Mouse (Mus musculus): ENCODE data around the gene Ghitm.

Gene Ghitm

GRCm38 (mm10) chr14:37104747-37105146, 30.3 kb downstream of the Ghitm start:
- no peak for DNase-seq (ENCODE audit: low read depth, low spot score)

- no peak for DNase-seq (ENCODE audit: low read depth, low spot score)
Measured at GRCm38 (mm10) chr14:37102484-37102883, 32.6 kb downstream of the Ghitm start.

GRCm38 (mm10) chr14:37101531-37101930, 33.5 kb downstream of the Ghitm start:
- DNase-seq (ENCODE audit: low read depth, low spot score) = no peak

- peak; percentile 87 for DNase-seq (ENCODE audit: low read depth, low spot score)
Measured at GRCm38 (mm10) chr14:37097956-37098530, 37.0 kb downstream of the Ghitm start, which contains the start of gene Cdhr1. Cdhr1 (minus strand) TSS chr14:37098347.

GRCm38 (mm10) chr14:37095556-37095955, 39.5 kb downstream of the Ghitm start:
- peak; percentile 72 for DNase-seq (ENCODE audit: low read depth, low spot score)

- no peak for DNase-seq (ENCODE audit: low read depth, low spot score)
Measured at GRCm38 (mm10) chr14:37094436-37094835, 40.6 kb downstream of the Ghitm start.

- DNase-seq (ENCODE audit: low read depth, low spot score) = no peak
Measured at GRCm38 (mm10) chr14:37083755-37084154, 51.3 kb downstream of the Ghitm start.

GRCm38 (mm10) chr14:37080724-37081123, 54.3 kb downstream of the Ghitm start:
- DNase-seq (ENCODE audit: low read depth, low spot score) = no peak
